Mouse (Mus musculus): Measurements from ENCODE around the gene Tceanc2.
A peak's percentile ranks its signal among the peaks of the same experiment; 100 is the strongest.

Gene Tceanc2

DNA sequence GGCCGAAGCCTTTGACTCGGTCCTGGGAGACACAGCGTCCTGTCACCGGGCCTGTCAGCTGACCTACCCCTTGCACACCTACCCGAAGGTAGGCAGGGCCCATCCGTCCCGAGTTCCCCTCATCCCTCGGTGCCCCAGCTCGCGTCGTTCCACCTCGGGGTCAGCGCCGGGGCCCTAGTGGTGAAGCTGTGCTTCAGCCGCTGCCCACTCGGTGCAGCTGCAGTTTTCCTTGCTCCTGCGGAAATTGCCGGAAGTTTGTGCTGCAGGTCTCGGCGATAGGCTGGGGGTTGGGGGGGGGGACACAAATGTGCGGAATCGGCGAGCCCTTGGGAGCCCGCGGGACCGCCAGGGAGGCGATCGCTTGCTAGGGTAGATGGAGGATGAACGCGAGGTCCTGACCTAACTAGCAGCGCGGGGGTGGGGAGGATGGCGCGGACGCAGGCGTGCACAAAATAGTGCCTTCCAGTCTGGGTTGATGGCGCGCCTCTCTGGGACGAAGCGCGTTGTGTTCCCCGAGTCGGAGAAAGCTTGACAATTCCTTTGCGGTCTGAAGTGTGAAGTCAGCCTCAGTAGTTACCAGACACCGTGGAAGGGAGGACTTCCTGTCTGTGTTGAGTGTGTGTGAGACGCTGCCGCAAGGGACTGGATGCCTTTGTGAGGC is at the start of gene Tceanc2:
Gene Tceanc2, minus strand, starts transcription at position 287 of the 661 bp plus-strand sequence.
- peak; percentile 70 for DNase-seq (ENCODE audit: extremely low spot score, low spot score)

- no peak for DNase-seq (ENCODE audit: extremely low spot score, low spot score)
These were observed 47.4 kb upstream of the Tceanc2 start for GRCm38 (mm10) chr4:107226313-107226712.

DNA sequence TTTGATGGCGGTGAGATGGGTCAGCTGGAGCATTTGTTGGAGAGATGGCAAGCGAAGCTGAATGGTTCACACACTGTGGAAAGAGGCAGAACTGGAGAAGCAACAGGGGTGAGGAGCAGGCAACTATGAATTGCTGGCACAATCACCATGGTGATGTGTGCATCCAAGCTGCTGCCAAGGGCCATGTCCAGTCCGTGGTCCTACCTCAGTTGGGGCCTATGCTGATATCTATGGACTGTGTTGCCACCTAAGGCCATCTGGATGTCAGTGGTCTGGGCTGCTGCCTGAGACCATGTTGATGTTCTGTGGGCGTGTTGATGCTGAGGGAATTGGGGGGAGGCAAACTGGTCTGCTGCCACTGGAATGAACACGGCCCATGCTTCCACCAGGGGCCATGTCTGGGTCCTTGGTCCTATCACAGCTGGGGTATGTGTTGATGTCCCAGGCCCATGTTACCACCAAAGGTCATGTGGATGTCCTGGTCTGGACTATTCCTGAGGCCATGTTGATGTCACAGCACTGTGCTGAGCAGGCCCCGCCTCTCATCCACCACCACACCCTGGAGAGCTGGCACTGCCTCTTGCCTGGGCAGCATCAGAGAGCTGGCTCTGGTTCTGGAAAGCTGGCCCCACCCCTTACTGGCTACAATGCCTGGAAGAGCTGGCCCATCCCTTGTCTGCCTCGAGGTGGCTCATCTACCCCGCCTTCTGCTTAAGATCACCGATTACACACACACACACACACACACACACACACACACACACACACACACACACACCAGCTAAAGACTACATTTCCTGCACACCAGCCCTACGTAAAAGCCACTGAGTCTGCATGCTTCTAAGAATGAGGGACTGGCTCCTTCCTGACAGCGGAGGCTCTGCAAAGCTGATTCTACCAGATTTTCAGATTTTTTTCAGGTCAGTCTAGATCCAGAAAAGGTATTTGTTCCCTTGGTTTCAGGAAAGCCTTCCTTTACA is 44.6 kb upstream of the Tceanc2 start:
- no peak for DNase-seq (ENCODE audit: extremely low spot score, low spot score)

- no peak for DNase-seq (ENCODE audit: extremely low spot score, low spot score)
These were observed 42.6 kb upstream of the Tceanc2 start for GRCm38 (mm10) chr4:107221524-107221923.

- DNase-seq (ENCODE audit: extremely low spot score, low spot score), result no peak
These were observed 38.7 kb upstream of the Tceanc2 start for GRCm38 (mm10) chr4:107217574-107217973.

DNA sequence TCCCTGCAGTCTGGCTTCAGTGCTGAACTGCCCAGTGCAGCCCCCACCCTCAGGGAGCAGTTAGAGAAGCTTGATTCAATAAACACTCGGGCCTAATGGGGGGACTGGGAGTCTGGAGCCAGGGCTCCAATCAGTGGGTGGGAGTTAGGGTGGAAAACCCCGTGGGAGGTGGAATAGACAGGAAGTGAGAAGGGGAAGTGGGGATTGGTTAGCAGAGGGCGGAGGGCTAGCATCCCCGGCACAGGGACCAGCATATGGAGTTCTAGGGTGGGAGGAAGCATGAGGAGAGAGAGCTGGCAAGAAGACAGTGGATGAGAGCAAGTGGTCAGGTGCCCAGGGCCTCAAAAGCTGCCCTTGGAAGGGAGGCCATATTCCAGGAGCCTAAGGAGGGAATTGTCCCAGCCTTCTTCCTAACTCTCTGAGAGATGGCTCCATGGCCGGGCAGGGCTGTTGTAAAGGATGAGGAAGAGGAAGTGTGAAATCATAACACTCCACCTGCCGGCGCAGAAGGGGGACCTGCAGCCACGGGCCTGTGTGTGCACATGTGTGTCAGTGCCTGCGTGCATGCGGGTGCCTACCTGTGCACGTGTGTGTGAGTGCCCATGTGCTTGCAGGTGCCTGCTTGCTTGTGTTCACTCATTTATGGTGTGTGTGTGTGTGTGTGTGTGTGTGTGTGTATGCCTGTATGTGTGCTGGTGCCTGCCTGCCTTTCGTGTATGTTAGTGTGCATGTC is 34.5 kb upstream of the Tceanc2 start:
- no peak for DNase-seq (ENCODE audit: extremely low spot score, low spot score)

DNA sequence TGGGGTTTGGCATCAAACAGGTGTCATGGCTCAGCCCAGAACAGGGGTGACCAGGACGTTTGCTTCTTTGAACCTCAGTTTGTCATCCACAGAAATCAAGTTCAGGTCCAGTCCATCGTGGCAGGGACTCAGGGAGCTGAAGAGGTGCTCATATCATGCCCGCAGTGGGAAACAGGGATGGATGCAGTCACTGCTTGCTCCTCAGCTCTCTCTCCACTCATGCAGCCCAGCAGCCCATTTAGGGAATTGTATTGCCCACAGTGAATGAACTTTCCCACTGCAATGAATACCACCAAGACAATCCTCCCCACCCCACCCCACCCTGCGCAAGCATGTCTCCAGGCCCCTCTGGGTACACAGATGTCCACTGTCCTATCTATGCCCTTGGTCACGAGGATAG is 33.0 kb upstream of the Tceanc2 start:
- DNase-seq (ENCODE audit: extremely low spot score, low spot score), result no peak

DNA sequence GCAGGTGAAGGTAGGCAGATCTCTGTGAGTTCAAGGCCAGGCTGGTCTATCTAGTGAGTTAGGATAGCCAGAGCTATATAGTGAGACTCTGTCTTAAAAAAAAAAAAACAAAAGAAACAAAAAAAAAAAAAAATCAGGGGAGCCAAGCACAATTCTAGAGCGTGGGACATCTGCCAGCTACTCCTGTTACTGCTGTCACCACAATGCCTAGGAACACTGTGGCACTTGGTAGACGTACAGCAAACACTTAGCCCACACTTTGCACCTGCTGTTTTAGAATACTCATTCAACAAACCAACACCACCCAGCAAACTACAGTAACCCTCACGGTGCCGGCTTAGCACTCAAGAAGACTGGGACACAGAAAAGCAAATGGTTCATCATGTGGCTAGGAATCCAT is 32.5 kb upstream of the Tceanc2 start:
- DNase-seq (ENCODE audit: extremely low spot score, low spot score), result no peak

DNA sequence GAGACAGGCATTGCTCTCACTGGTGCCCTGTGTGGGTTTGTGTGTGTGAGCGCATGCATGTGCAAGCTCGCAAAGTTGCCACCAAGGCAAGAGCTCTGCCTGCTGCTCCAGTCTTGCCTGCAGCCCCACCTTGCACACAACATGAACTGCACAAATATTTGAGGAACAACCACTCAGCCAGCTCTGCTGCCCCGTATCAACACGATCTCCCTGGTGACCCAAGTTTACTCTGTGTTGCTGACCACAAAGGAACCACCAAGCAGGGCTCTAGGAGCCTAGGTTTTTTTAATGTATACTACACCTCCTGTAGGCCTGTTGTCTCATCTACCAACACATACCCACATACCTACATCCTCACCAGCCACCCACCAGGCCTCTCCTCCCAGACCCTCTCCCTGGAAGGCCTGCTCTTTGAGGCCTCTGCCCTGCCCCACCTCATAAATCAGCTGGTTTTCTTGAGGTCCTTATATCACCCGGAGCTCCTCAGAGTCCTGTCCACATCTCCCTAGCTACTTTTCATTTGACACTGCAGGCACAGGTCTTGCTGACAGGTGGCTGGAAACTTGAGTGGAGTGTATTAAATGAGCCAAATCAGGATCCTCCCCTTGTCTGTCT is 31.7 kb upstream of the Tceanc2 start:
- DNase-seq (ENCODE audit: extremely low spot score, low spot score), result no peak

DNA sequence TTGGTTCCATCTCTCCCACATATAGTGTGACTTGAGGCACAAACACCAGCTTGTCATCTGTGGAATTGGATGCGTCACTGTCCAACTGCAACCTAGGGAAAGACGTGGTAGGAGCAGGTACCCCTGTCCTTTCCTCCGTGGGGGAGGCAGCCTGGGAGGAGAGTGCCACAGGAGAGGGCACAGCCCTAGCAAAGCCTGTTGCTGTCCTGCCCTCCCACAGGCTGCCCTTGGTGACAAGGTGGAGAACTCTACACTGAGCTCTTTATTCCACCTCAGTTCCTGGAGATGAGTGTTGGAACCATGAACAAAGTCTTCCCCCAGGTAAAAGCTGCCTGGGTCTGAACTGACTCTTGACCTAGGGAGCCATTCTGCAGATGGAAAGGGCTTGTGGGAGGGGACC is 30.0 kb upstream of the Tceanc2 start, which contains the start of gene Ldlrad1:
Gene Ldlrad1, plus strand, starts transcription at position 301 of the 400 bp plus-strand sequence.
- no peak for DNase-seq (ENCODE audit: extremely low spot score, low spot score)

DNA sequence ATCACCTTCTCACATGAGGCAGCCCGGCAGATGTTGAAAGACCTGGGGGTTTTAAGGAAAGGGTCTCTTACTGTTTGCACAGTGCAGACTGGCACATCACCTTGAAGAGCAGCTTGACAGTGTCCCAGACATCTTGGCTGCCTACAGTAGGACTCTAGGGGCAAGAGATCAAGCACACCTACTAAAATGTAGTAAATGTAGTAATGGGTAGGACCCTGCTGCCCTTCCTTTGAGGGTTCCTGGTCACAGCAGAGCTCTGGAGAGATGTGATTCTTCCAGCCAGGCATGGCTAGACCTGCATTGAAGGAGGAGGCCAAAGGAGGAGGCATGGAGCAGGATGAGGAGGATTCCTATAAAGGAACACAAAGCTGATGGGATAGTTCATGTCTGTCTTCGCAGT is 28.1 kb upstream of the Tceanc2 start:
- no peak for DNase-seq (ENCODE audit: extremely low spot score, low spot score)

DNA sequence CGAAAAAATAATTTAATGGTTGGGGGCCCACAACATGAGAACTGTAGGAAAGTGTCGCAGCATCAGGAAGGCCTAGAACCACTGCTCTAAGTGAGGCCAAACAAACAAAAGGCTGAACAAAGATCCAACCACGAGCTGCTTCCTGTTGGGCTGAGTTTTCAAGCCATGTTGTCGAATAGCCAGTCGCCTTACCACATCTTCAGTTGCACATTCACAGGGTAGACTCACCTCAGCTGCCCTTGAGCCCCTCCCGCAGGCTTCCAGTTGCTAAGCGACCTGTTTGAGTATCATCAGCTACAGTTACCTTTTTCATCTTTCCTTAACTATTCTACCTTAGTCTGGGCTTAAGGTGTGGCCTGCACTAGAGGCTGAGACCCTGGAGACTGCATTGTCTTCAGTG is 24.1 kb upstream of the Tceanc2 start:
- no peak for DNase-seq (ENCODE audit: extremely low spot score, low spot score)

- DNase-seq (ENCODE audit: extremely low spot score, low spot score), result no peak
These were observed 22.9 kb upstream of the Tceanc2 start for GRCm38 (mm10) chr4:107201779-107202178.

- no peak for DNase-seq (ENCODE audit: extremely low spot score, low spot score)
These were observed 19.2 kb upstream of the Tceanc2 start for GRCm38 (mm10) chr4:107198072-107198471.

DNA sequence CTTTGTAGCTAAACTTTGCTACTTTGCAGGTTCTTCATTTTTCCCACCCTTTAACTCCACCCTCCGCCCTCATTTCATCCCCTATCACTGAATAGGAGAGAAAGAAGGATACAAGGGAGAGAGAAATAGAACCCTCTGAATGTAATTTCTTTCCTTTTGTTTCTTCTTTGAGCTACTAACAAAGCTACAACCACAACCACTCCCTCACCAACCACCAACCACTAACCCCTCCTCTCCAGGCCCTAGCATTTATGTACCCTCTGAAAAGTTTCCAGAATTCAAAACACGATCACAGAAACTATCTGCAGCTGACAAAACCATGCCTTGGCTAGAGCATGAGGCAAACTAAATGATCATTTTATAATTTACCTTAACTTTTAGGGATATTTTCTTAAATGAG is 17.5 kb upstream of the Tceanc2 start:
- no peak for DNase-seq (ENCODE audit: extremely low spot score, low spot score)

DNA sequence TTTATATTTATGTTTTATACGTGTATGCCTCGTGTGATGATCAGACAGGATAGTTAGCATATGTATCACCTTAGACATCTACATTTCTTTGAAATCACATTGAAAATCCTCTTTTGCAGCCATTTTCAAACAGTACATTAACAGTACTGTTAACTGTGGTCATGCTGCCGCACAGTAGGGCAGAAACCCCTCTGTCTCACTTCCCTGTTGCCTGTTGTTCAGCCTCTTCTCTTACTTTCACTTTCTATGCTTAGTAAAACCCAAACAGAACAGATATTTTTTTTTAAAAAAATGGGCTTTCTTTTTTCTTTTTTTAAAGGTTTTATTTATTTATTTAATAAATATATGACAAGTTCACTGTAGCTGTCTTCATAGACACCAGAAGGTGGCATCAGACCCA is 14.9 kb upstream of the Tceanc2 start:
- no peak for DNase-seq (ENCODE audit: extremely low spot score, low spot score)

DNA sequence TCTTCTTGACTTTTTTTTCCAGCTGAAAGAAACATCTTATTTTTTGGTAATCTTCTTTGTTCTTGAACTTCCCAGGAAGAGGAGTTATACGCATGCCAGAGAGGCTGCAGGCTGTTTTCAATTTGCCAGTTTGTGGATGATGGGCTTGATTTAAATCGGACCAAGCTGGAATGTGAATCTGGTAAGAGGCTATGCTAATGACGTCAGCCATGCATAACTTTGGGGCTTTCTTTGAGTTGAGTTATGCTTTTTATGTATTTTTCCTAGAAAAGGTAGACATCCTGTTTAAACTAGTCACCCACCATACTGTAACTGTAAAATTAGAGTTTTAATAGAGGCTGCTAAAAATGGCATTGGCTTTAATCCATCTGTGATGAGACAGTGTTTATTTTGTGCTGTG is 6.8 kb upstream of the Tceanc2 start:
- no peak for DNase-seq (ENCODE audit: extremely low spot score, low spot score)

GRCm38 (mm10) chr4:107183203-107183602 is 4.3 kb upstream of the Tceanc2 start:
- DNase-seq (ENCODE audit: extremely low spot score, low spot score), result no peak

- DNase-seq (ENCODE audit: extremely low spot score, low spot score), result no peak
These were observed 3.9 kb upstream of the Tceanc2 start for GRCm38 (mm10) chr4:107182796-107183195.

DNA sequence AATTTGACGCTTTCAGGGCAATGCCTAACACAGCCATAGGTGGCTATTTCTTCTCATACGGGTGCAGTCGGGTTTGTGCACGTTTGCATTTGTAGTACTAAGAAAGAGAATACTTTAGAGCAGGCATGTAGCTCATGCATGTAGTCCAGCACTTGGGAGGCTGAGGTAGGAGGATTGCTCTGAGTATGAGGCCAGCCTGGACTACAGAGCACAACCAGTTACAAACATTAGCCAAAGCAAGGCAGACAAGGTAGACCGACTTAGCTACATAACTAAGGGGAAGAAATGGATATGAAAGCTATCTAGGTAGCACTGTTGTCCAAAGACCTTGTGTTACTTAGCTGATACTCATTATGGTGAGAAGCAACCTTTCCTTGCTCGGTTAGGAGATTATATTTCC is 3.0 kb upstream of the Tceanc2 start:
- no peak for DNase-seq (ENCODE audit: extremely low spot score, low spot score)

- no peak for DNase-seq (ENCODE audit: extremely low spot score, low spot score)
These were observed 1.8 kb upstream of the Tceanc2 start for GRCm38 (mm10) chr4:107180746-107181145.
